Mouse (Mus musculus): ENCODE results near the gene R3hdm2.

The R3hdm2 gene

DNA sequence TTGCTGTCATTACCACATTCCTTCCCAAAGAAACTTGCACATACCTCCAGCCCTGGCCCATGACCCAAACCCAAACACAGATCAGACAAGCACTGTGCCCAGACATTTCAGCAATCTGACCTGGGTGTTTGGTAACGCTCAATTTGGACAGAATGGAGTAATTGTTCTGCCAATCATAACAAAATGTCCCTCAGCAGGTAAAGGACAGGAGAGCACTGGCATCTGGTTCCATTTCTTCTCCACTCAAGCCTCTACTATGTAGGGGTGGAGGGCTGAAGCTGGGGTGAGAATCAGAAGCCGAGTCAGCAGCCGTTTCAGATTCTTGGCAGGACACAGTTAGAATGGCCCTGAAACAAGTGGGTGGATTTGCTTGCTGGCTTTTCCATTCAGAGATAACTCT is 112.0 kb downstream of the R3hdm2 start:
- no peak for DNase-seq (ENCODE audit: low spot score)

DNA sequence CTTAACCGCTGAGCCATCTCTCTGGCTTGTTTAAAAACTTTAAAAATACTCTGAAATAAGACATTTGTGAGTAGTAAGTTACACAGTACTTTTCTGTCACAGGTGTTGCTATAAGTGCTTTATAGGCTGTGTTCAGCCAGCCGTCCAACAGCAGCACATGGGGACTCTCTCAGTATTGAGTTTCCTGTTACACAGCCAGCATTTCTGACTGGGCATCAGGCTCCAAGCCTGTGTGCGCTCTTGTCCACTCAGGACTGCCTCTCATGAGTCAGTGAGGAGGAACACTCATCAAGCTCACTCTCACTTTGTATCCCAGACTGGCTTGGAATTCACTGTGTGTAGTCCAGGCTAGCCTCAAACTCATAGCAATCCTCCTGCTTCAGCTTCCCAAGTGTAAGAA is 116.0 kb downstream of the R3hdm2 start:
- no peak for DNase-seq (ENCODE audit: low spot score)

DNA sequence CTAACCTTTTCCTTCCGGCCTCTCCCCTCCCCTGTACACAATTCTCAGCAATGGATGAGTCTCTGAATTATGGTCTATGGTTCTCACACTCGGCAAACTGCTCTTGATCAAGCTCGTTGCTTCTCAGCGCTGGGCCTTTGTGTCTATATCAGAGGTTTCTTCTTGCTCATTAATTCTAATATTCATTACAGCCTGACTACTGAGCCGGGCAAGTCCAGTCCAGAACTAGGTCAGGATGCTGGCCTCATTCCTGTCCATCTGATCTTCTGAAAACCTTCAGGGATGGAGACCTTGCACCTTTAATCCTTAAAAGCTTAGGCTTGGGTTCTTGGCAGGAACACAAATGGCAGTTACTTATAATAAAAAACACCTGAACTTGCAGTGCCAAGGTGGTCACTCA is 119.4 kb downstream of the R3hdm2 start:
- no peak for DNase-seq (ENCODE audit: low spot score)

GRCm38 (mm10) chr10:127500042-127500441 is 119.9 kb downstream of the R3hdm2 start:
- no peak for DNase-seq (ENCODE audit: low spot score)

DNA sequence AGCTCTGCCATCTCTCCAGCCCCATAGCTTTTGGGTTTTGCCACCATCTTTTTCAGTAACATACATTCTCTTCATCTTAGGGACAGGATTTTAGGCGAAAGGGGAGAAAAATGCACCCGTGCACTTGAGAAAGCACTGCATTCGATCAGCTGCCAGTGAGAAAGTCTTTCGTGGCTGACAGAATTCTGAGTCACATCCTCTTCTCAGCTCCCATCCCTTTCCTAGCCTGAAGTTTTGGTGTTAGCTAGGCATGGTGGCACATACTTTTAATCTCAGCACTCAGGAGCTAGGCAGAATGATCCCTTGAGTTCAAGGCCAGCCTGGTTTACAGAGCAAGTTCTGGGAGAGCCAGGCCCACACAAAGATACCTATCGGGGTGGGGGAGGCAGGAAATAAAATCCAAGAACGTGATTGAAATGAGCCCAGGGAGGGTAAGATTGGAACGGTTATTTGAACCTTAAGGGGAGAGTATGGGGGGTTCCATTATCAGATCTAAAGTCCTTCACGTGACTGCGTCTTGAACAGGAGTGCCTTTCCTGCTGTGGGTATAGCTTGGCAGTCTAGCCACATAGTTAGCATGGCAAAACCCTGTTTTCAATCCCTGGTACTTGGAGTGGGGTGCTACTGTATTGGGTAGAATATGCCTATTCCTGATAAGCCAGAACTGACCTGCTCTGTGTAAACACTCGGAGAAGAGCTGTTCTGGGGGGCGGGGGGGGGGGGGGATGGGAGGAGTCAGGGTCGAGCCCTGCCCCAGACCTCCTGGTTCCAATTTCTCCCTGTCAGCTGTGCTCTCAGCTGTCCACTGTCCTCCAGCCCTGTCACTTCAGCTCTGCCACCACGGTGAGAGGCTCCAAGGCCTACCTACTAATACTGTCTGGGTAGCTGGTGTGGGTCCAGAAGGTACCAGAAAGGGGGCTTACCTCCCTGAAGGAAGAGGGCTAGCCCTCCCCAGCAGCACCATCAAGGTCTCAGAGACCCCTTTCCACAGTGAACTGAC is 121.1 kb downstream of the R3hdm2 start, which contains the start of gene Stac3:
Gene Stac3 (plus strand): TSS at position 793 of the 1,000 bp plus-strand sequence.
- no peak for DNase-seq (ENCODE audit: low spot score)

- peak; percentile 62 for DNase-seq (ENCODE audit: low spot score)
Measured at GRCm38 (mm10) chr10:127508239-127508638, 128.1 kb downstream of the R3hdm2 start.

GRCm38 (mm10) chr10:127509051-127509836 is 129.1 kb downstream of the R3hdm2 start:
- DNase-seq (ENCODE audit: low spot score) = peak; percentile 86

DNA sequence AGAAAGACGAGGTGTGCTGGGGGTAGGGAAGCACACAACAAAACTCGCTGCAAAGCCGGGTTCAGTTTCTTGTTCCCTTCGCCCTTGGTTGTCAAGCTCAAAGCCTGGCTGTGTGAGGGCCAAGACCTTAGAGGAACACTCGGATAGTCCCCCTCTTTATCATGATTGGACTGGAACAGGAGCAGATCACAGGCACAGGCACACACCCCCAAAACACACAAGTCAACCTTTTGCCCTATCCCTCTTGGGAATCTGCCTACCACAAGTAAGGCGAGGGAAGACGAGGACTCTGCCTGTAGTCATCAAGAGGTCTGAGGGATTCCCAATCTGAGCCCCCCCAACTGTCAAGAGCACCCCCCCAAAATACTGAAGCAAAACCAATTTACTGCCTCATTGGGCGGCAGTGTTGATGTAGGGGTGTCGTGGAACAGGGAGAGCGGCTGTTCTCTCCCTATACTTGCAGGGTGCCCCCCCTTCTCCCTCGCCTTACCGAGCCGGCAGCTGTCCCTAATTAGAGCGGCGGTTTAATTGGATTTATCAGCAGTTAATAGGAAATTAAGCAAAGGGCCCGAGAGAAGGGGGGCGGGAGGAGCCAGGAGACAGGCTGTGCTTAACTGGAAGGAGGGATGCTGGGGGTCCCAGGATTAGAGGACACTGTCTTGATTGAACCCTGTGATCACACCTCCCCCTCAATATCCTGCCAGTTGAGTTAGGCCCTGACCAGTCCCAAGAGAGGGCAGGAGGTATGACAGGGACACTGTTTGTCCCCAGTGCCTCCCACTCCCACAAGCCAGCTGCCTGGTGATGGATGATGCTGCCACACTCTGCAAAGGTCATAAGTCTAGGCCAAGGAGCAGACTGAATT is 129.9 kb downstream of the R3hdm2 start:
- DNase-seq (ENCODE audit: low spot score) = no peak

- DNase-seq (ENCODE audit: low spot score) = no peak
Measured at GRCm38 (mm10) chr10:127510895-127511617, 130.9 kb downstream of the R3hdm2 start.

DNA sequence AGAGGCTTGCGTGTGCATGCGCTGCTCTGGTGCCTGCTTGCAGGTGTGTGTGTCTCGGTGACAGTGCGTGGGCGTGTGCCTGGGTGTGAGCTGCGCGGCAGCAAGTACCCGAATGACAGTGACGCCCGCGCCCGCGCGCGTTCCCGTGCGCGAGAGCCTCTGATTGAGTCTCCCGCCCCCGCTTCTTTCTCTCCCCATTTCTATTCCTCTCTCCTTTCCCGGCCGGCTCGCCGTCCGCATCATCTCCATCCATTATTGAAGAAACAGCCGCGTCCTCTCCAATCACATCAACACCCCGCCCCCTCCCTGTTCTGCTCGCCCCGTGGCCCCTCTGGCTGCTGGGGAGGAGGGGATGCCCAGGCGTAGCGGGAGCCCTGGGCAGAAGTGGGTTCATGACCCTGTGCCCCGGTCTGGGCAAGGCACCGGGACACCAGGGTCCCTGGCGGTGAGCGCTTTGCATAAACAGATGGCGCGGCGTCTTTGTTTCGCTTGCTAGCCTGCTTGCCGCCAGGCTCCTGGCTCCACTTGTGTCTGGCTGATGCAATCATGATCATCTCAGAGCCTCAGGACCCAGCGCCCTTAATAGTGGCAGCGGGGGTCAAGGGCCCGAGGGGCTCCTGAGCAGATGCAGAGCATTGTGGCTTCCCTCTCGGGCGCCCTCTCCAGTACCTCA is 131.6 kb downstream of the R3hdm2 start:
- no peak for DNase-seq (ENCODE audit: low spot score)

DNA sequence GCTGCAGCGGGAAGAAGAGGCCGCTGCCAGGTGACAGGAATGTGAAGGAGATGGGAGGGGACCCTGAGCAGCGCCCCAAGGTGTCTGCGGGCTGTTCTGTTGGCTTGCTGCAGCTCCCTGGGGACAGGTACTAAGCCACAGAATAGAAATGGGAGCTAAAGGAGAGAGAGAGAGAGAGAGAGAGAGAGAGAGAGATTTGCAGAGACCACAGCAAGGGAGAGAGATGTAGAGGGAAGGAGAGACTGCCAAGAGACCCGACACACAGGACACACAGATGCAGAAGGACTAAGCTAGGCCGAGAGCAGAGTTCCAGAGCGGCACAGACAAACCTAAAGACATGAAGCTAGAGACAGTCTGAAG is 132.2 kb downstream of the R3hdm2 start:
- DNase-seq (ENCODE audit: low spot score) = no peak

DNA sequence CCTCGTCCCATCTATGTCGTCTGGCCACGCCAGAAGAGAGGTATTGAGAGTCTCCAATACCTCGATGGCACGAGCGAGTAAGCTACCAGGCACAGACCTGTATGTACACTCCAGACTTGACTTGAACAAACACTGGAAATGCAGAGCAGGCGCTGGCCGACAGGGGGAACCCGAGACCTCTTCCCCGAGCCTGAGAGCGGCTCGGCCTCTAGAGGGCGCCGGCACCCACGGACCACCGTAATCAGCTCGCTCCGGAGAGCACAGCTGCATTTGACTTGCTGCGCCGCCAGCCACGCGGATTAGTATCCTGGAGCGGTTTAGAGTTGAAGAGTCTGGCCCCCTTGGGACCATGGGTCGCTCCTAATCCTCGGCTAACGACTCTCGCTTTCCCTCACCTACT is 132.7 kb downstream of the R3hdm2 start:
- DNase-seq (ENCODE audit: low spot score) = peak; percentile 95

GRCm38 (mm10) chr10:127513501-127514091 is 133.5 kb downstream of the R3hdm2 start:
- no peak for DNase-seq (ENCODE audit: low spot score)

GRCm38 (mm10) chr10:127514111-127514698 is 134.1 kb downstream of the R3hdm2 start:
- no peak for DNase-seq (ENCODE audit: low spot score)

- no peak for DNase-seq (ENCODE audit: low spot score)
Measured at GRCm38 (mm10) chr10:127514764-127515163, 134.6 kb downstream of the R3hdm2 start, which contains the start of gene Ndufa4l2. Ndufa4l2 (plus strand) TSS chr10:127514967.

GRCm38 (mm10) chr10:127515271-127515982 is 135.3 kb downstream of the R3hdm2 start:
- DNase-seq (ENCODE audit: low spot score) = no peak

GRCm38 (mm10) chr10:127515983-127516459 is 135.9 kb downstream of the R3hdm2 start:
- no peak for DNase-seq (ENCODE audit: low spot score)

GRCm38 (mm10) chr10:127516576-127517260 is 136.6 kb downstream of the R3hdm2 start:
- DNase-seq (ENCODE audit: low spot score) = no peak

All from ovary, postnatal 14 days (tissue).